9 mouse cellular contexts compared by ENCODE assay signal in genomic region chr11:11867971-11868481, GRCm38 (mm10). TPM values are rescaled to one million over a fixed set of nuclear protein-coding genes. Genes with fewer than 3 reads are reported as not detected.
DNase-seq lines count a peak whose midpoint lies in the region; ATAC-seq lines count a peak whose summit lies in the region.
"Had no signal": no experiment of that assay in that cellular context is flagged by ENCODE, and none has a peak within 500 bp of the region (broad histone marks: within the 10 kb centered on the region; RNA-seq: fewer than 3 reads in every experiment).

No protein-coding gene starts in this region.

- peak overlapping the region; percentile 22 for H3K4me2 ChIP-seq in kidney, embryonic 16.5 days (replicated peaks; ENCODE audit: low read depth, low read length)
- peak overlapping the region; percentile 58 for H3K4me2 ChIP-seq in hindbrain, embryonic 16.5 days (ENCODE audit: low read length)
- H3K4me2 ChIP-seq in neural tube, embryonic 11.5 days (ENCODE audit: low read depth) = peak overlapping the region; percentile 20

- H3K27ac ChIP-seq in kidney, embryonic 16.5 days (ENCODE audit: low read length) = no peak overlapping the region
- peak overlapping the region; percentile 61 for H3K27ac ChIP-seq in hindbrain, embryonic 16.5 days (ENCODE audit: low read depth, low read length)
- peak overlapping the region; percentile 51 for H3K27ac ChIP-seq in neural tube, embryonic 11.5 days (ENCODE audit: low read depth, low read length)
- H3K27ac ChIP-seq: macrophage had no signal

- H3K4me1 ChIP-seq in kidney, embryonic 16.5 days (ENCODE audit: insufficient read depth, low read length) = peaks cover 22% of the 10 kb centered on the region
- peaks cover 10% of the 10 kb centered on the region for H3K4me1 ChIP-seq in hindbrain, embryonic 16.5 days (ENCODE audit: control insufficient read depth, insufficient read depth, low read depth, low read length)
- H3K4me1 ChIP-seq in neural tube, embryonic 11.5 days (ENCODE audit: control insufficient read depth, insufficient read depth, low read length) = peaks cover 14% of the 10 kb centered on the region; the same call in 1 of the 2 replicates

- H3K9me3 ChIP-seq in kidney, embryonic 16.5 days (ENCODE audit: low read length) = no peaks in the 10 kb centered on the region
- no peaks in the 10 kb centered on the region for H3K9me3 ChIP-seq in hindbrain, embryonic 16.5 days (ENCODE audit: control insufficient read depth, low read length)
- H3K9me3 ChIP-seq in neural tube, embryonic 11.5 days (ENCODE audit: control insufficient read depth, low read length) = no peaks in the 10 kb centered on the region

- DNase-seq in kidney, postnatal 25 days = no peak
- DNase-seq in brain, embryonic 18.5 days (ENCODE audit: low read depth, low spot score) = peak; percentile 42
- DNase-seq in neural tube, embryonic 11.5 days (ENCODE audit: low spot score) = peak; percentile 78
- DNase-seq in urinary bladder, postnatal 14 days (ENCODE audit: low spot score) = no peak
- DNase-seq in heart, adult 9 months (ENCODE audit: low spot score in 2 of 2) = no peak

- no peaks in the 10 kb centered on the region for H3K27me3 ChIP-seq in kidney, embryonic 16.5 days (ENCODE audit: insufficient read depth, low read length)
- H3K27me3 ChIP-seq in hindbrain, embryonic 16.5 days (replicated peaks; ENCODE audit: control insufficient read depth, insufficient read depth, low read length) = no peaks in the 10 kb centered on the region
- no peaks in the 10 kb centered on the region for H3K27me3 ChIP-seq in neural tube, embryonic 11.5 days (ENCODE audit: control insufficient read depth, insufficient read depth, low read length)

- no peak overlapping the region for H3K4me3 ChIP-seq in kidney, embryonic 16.5 days (ENCODE audit: low read length)
- peak overlapping the region; percentile 23 for H3K4me3 ChIP-seq in hindbrain, embryonic 16.5 days (ENCODE audit: low read length)
- 0 out of 2 replicates have a peak overlapping the region, but pooled peaks have one; percentile 11 for H3K4me3 ChIP-seq in neural tube, embryonic 11.5 days (ENCODE audit: low read depth, low read length)

- ATAC-seq in kidney, embryonic 16.5 days (ENCODE audit: low FRiP score, low TSS enrichment) = peak; percentile 64
- peak; percentile 89 for ATAC-seq in hindbrain, embryonic 16.5 days
- ATAC-seq in neural tube, embryonic 11.5 days (ENCODE audit: insufficient read depth, low FRiP score, low TSS enrichment) = peak; percentile 88
- no peak for ATAC-seq in megakaryocyte progenitor cell, adult 5-6 weeks (replicated peaks; ENCODE audit: poor library complexity)

- WGBS in kidney, embryonic 16.5 days = 13% methylated on average over 14 of the region's 14 CpGs
- WGBS in hindbrain, embryonic 16.5 days = 5% methylated on average over 14 of the region's 14 CpGs
- WGBS in neural tube, embryonic 11.5 days = 4% methylated on average over 14 of the region's 14 CpGs

- H3K9ac ChIP-seq in kidney, embryonic 16.5 days (replicated peaks; ENCODE audit: low read length) = peak overlapping the region; percentile 18; the same call in 1 of the 2 replicates
- peak overlapping the region; percentile 58 for H3K9ac ChIP-seq in hindbrain, embryonic 16.5 days (ENCODE audit: low read depth, low read length)
- H3K9ac ChIP-seq in neural tube, embryonic 11.5 days (ENCODE audit: low read length) = peak overlapping the region; percentile 56

- no peaks in the 10 kb centered on the region for H3K36me3 ChIP-seq in kidney, embryonic 16.5 days (ENCODE audit: insufficient read depth, low read length)
- no peaks in the 10 kb centered on the region for H3K36me3 ChIP-seq in hindbrain, embryonic 16.5 days (ENCODE audit: control insufficient read depth, insufficient read depth, low read length)
- H3K36me3 ChIP-seq in neural tube, embryonic 11.5 days (ENCODE audit: control insufficient read depth, insufficient read depth, low read length) = no peaks in the 10 kb centered on the region

RNA-seq across cellular contexts. Expression of gene Ddc, which starts 29.9 kb away (rescaled TPM):
- 12.6 and 13.2 TPM in 2 replicates for polyA plus RNA-seq in kidney, embryonic 16.5 days (2015; fragmentation: Nextera tagmentation; extraction: Ambion mirVana)
- polyA plus RNA-seq in hindbrain, embryonic 16.5 days (2015; fragmentation: Nextera tagmentation; extraction: Ambion mirVana) = 10.6 and 11.9 TPM in 2 replicates
- 6.7 and 7.5 TPM in 2 replicates for polyA plus RNA-seq in neural tube, embryonic 11.5 days (2014; fragmentation: Nextera tagmentation; extraction: Ambion mirVana)
- total RNA-seq in megakaryocyte progenitor cell, adult 5-6 weeks (2015) = not detected in 2 replicates
- total RNA-seq in megakaryocyte progenitor cell, adult 5-6 weeks (2017) = not detected in 2 replicates
- polyA plus RNA-seq: macrophage had no signal

RNA-seq across cellular contexts. Expression of gene Fignl1, which starts 59.3 kb away (rescaled TPM):
- 66.9 and 69.5 TPM in 2 replicates for polyA plus RNA-seq in kidney, embryonic 16.5 days (2015; fragmentation: Nextera tagmentation; extraction: Ambion mirVana)
- polyA plus RNA-seq in hindbrain, embryonic 16.5 days (2015; fragmentation: Nextera tagmentation; extraction: Ambion mirVana) = 12.4 and 13.5 TPM in 2 replicates
- polyA plus RNA-seq in neural tube, embryonic 11.5 days (2014; fragmentation: Nextera tagmentation; extraction: Ambion mirVana) = 71.6 and 76.6 TPM in 2 replicates
- 60.0 and 75.1 TPM in 2 replicates for total RNA-seq in megakaryocyte progenitor cell, adult 5-6 weeks (2015)
- total RNA-seq in megakaryocyte progenitor cell, adult 5-6 weeks (2017) = 82.4 and 96.9 TPM in 2 replicates

Comparison
In these comparisons a context has a peak if more than half of its experiments do, and no peak if none do; other contexts are left out.
1. DNase-seq: peak in brain, embryonic 18.5 days (single experiment) and neural tube, embryonic 11.5 days (single experiment); none in kidney, postnatal 25 days (0 of 2), urinary bladder, postnatal 14 days (single experiment) and heart, adult 9 months (0 of 2).
2. Peak in every context shown above with its lines, with median percentiles within 50 percentile points of each other: H3K4me2 ChIP-seq and H3K9ac ChIP-seq.